Mouse (Mus musculus): ENCODE results near the gene Lrrc3b.

DNA sequence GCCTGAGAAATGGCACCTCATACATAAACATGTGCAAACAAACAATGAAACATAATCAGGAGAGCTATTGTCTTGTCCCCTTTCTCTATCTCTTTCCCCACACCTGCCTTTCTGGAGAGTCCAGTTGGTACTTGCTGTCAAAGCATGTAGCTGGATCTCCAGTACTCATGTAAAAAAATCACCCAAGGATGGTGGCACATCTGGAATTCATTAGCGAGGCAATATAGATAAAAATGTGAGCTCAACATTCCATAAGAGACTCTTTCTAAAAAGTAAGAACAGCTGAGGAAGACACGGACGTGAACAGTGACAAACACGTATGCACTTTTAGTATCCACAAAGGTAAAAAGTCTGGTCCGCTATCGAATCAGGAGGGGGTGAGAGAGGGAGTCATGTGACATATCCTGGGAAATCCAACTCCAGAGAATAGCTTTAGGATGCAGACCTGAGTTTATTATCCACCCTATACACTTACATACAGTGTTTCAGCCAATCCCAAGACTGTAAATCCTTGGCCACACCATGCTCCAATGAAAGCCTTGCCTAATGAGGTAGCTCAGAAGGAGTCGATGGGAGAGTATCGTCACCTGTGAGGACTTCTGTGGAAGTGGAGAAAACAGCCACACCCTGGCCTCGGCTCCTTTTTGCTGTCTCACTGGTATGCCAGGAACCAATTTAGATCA, 116.2 kb downstream of the Lrrc3b start:
- TF ChIP-seq CTCF (IDR thresholded peaks at IDR 0.05; ENCODE audit: borderline replicate concordance, control insufficient read depth, extremely low read depth, insufficient read depth, low read length, poor library complexity) (no peak), POLR2A (IDR thresholded peaks at IDR 0.05; ENCODE audit: control insufficient read depth, extremely low read depth, insufficient read depth, low read length, poor library complexity) (no peak)
